Mouse (Mus musculus): Measurements from ENCODE around the gene Clec1b. TPM values are rescaled to one million over a fixed set of nuclear protein-coding genes. Genes with fewer than 3 reads are reported as not detected.

The Clec1b gene
- total and polyA plus RNA-seq, 2 experiments from 2014 or later = 2.5 TPM; not detected in 1

- no peak for ATAC-seq (ENCODE audit: insufficient read depth, low read depth)
- 57% methylated on average over 4 of the region's 4 CpGs for WGBS
- no peak for TF ChIP-seq EP300 (IDR thresholded peaks at IDR 0.05; ENCODE audit: low read depth)
- no peak for TF ChIP-seq CTCF (IDR thresholded peaks at IDR 0.05; ENCODE audit: low read depth)
Observed at GRCm38 (mm10) chr6:129380454-129380853, 16.6 kb upstream of the Clec1b start.

GRCm38 (mm10) chr6:129381736-129382135 lies 15.4 kb upstream of the Clec1b start:
- H3K9ac ChIP-seq (replicated peaks; ENCODE audit: low read depth, low read length) = no peak overlapping the region
- H3K4me3 ChIP-seq (ENCODE audit: low read depth, low read length) = no peak overlapping the region
- H3K4me1 ChIP-seq (ENCODE audit: control insufficient read depth, insufficient read depth) = no peaks in the 10 kb centered on the region
- 57% methylated on average over 1 of the region's 1 CpGs for WGBS
- TF ChIP-seq EP300 (IDR thresholded peaks at IDR 0.05; ENCODE audit: low read depth) (no peak), CTCF (IDR thresholded peaks at IDR 0.05; ENCODE audit: low read depth) (no peak)
- no peak for DNase-seq (ENCODE audit: low spot score)
- H3K27me3 ChIP-seq (ENCODE audit: control insufficient read depth, insufficient read depth, low read length) = no peaks in the 10 kb centered on the region
- H3K4me2 ChIP-seq (ENCODE audit: low read depth, low read length) = no peak overlapping the region
- H3K27ac ChIP-seq (ENCODE audit: low read depth) = no peak overlapping the region
- ATAC-seq (ENCODE audit: insufficient read depth, low read depth) = no peak
- H3K9me3 ChIP-seq (replicated peaks; ENCODE audit: control insufficient read depth, low read length) = no peaks in the 10 kb centered on the region
- H3K36me3 ChIP-seq (replicated peaks; ENCODE audit: control insufficient read depth, insufficient read depth, low read length) = no peaks in the 10 kb centered on the region

More at GRCm38 (mm10) chr6:129380454-129380853, 16.6 kb upstream of the Clec1b start:
- no peak for DNase-seq (ENCODE audit: low spot score)
- Histone ChIP-seq H3K27me3 (ENCODE audit: control insufficient read depth, insufficient read depth, low read length) (no peaks in the 10 kb centered on the region), H3K36me3 (replicated peaks; ENCODE audit: control insufficient read depth, insufficient read depth, low read length) (no peaks in the 10 kb centered on the region), H3K4me3 (ENCODE audit: low read depth, low read length) (no peak overlapping the region), H3K9ac (replicated peaks; ENCODE audit: low read depth, low read length) (no peak overlapping the region), H3K4me2 (ENCODE audit: low read depth, low read length) (no peak overlapping the region), H3K4me1 (ENCODE audit: control insufficient read depth, insufficient read depth) (no peaks in the 10 kb centered on the region), H3K9me3 (replicated peaks; ENCODE audit: control insufficient read depth, low read length) (0 out of 2 replicates have a peak, but pooled peaks cover 4% of the 10 kb centered on the region), H3K27ac (ENCODE audit: low read depth) (no peak overlapping the region)

GRCm38 (mm10) chr6:129383466-129383865 lies 13.6 kb upstream of the Clec1b start:
- DNase-seq (ENCODE audit: low spot score) = no peak
- WGBS = 55% methylated on average over 3 of the region's 3 CpGs

GRCm38 (mm10) chr6:129385000-129385399 lies 12.1 kb upstream of the Clec1b start:
- ATAC-seq (ENCODE audit: insufficient read depth, low read depth) (no peak), DNase-seq (ENCODE audit: low spot score) (no peak)
- Histone ChIP-seq H3K4me2 (ENCODE audit: low read depth, low read length) (no peak overlapping the region), H3K4me3 (ENCODE audit: low read depth, low read length) (no peak overlapping the region), H3K9ac (replicated peaks; ENCODE audit: low read depth, low read length) (no peak overlapping the region), H3K27me3 (ENCODE audit: control insufficient read depth, insufficient read depth, low read length) (no peaks in the 10 kb centered on the region), H3K27ac (ENCODE audit: low read depth) (no peak overlapping the region), H3K9me3 (replicated peaks; ENCODE audit: control insufficient read depth, low read length) (no peaks in the 10 kb centered on the region), H3K4me1 (ENCODE audit: control insufficient read depth, insufficient read depth) (no peaks in the 10 kb centered on the region), H3K36me3 (replicated peaks; ENCODE audit: control insufficient read depth, insufficient read depth, low read length) (no peaks in the 10 kb centered on the region)
- no peak for TF ChIP-seq EP300 (IDR thresholded peaks at IDR 0.05; ENCODE audit: low read depth)
- TF ChIP-seq CTCF (IDR thresholded peaks at IDR 0.05; ENCODE audit: low read depth) = no peak
- 58% methylated on average over 4 of the region's 4 CpGs for WGBS

More at GRCm38 (mm10) chr6:129383466-129383865, 13.6 kb upstream of the Clec1b start:
- no peak for TF ChIP-seq EP300 (IDR thresholded peaks at IDR 0.05; ENCODE audit: low read depth)
- TF ChIP-seq CTCF (IDR thresholded peaks at IDR 0.05; ENCODE audit: low read depth) = no peak
- Histone ChIP-seq H3K4me2 (ENCODE audit: low read depth, low read length) (no peak overlapping the region), H3K4me3 (ENCODE audit: low read depth, low read length) (no peak overlapping the region), H3K36me3 (replicated peaks; ENCODE audit: control insufficient read depth, insufficient read depth, low read length) (no peaks in the 10 kb centered on the region), H3K9me3 (replicated peaks; ENCODE audit: control insufficient read depth, low read length) (no peaks in the 10 kb centered on the region), H3K4me1 (ENCODE audit: control insufficient read depth, insufficient read depth) (no peaks in the 10 kb centered on the region), H3K27me3 (ENCODE audit: control insufficient read depth, insufficient read depth, low read length) (no peaks in the 10 kb centered on the region), H3K27ac (ENCODE audit: low read depth) (no peak overlapping the region), H3K9ac (replicated peaks; ENCODE audit: low read depth, low read length) (no peak overlapping the region)
- no peak for ATAC-seq (ENCODE audit: insufficient read depth, low read depth)

- 74% methylated on average over 2 of the region's 2 CpGs for WGBS
- DNase-seq (ENCODE audit: low spot score) = no peak
- Histone ChIP-seq H3K4me2 (ENCODE audit: low read depth, low read length) (no peak within 1 kb of the TSS), H3K4me3 (ENCODE audit: low read depth, low read length) (no peak within 1 kb of the TSS), H3K9me3 (replicated peaks; ENCODE audit: control insufficient read depth, low read length) (no peaks in the 10 kb centered on the region), H3K27ac (ENCODE audit: low read depth) (no peak within 1 kb of the TSS), H3K9ac (replicated peaks; ENCODE audit: low read depth, low read length) (no peak within 1 kb of the TSS), H3K27me3 (ENCODE audit: control insufficient read depth, insufficient read depth, low read length) (no peaks in the 10 kb centered on the region), H3K4me1 (ENCODE audit: control insufficient read depth, insufficient read depth) (no peaks in the 10 kb centered on the region), H3K36me3 (replicated peaks; ENCODE audit: control insufficient read depth, insufficient read depth, low read length) (no peaks in the 10 kb centered on the region)
- TF ChIP-seq CTCF (IDR thresholded peaks at IDR 0.05; ENCODE audit: low read depth) (no peak), EP300 (IDR thresholded peaks at IDR 0.05; ENCODE audit: low read depth) (no peak)
- no peak for ATAC-seq (ENCODE audit: insufficient read depth, low read depth)
Observed at GRCm38 (mm10) chr6:129385774-129386173, 11.3 kb upstream of the Clec1b start, which contains the start of gene Clec12b. TSS of gene Clec12b (minus strand) at chr6:129385874.

GRCm38 (mm10) chr6:129393087-129393720 lies 3.9 kb upstream of the Clec1b start:
- Histone ChIP-seq H3K27me3 (ENCODE audit: control insufficient read depth, insufficient read depth, low read length) (no peaks in the 10 kb centered on the region), H3K9me3 (replicated peaks; ENCODE audit: control insufficient read depth, low read length) (no peaks in the 10 kb centered on the region), H3K36me3 (replicated peaks; ENCODE audit: control insufficient read depth, insufficient read depth, low read length) (no peaks in the 10 kb centered on the region), H3K4me3 (ENCODE audit: low read depth, low read length) (no peak overlapping the region), H3K9ac (replicated peaks; ENCODE audit: low read depth, low read length) (no peak overlapping the region), H3K4me2 (ENCODE audit: low read depth, low read length) (no peak overlapping the region), H3K4me1 (ENCODE audit: control insufficient read depth, insufficient read depth) (no peaks in the 10 kb centered on the region), H3K27ac (ENCODE audit: low read depth) (no peak overlapping the region)
- ATAC-seq (ENCODE audit: insufficient read depth, low read depth) = no peak
- TF ChIP-seq CTCF (IDR thresholded peaks at IDR 0.05; ENCODE audit: low read depth) = peak; percentile 61
- TF ChIP-seq EP300 (IDR thresholded peaks at IDR 0.05; ENCODE audit: low read depth) = no peak
- WGBS = 17% methylated on average over 2 of the region's 2 CpGs
- DNase-seq (ENCODE audit: low spot score) = peak; percentile 36
